Mouse (Mus musculus) induced T-regulatory cell, adult 2 months (primary cell): ENCODE measurements around the gene Moxd2.
A peak's percentile ranks its signal among the peaks of the same experiment; 100 is the strongest.

ENCODE experiments used
- DNase-seq: peaks from one replicate; pipeline ENCODE4 v3.0.0-alpha.2; 2012; ENCODE audit warnings: low read depth

Gene Moxd2

GRCm38 (mm10) chr6:40887394-40887793 lies at the start of gene Moxd2:
Gene Moxd2, minus strand, starts transcription at chr6:40887494.
- no peak for DNase-seq

- no peak for DNase-seq
These were observed 32.7 kb upstream of the Moxd2 start for GRCm38 (mm10) chr6:40919954-40920353.

- no peak for DNase-seq
These were observed 13.0 kb upstream of the Moxd2 start, which contains the start of gene Prss58 for GRCm38 (mm10) chr6:40900287-40900686. Gene Prss58, minus strand, starts transcription at chr6:40900387.

- no peak for DNase-seq
These were observed 7.4 kb upstream of the Moxd2 start for GRCm38 (mm10) chr6:40894716-40895115.

- DNase-seq, result peak; percentile 86
These were observed 6.3 kb upstream of the Moxd2 start for GRCm38 (mm10) chr6:40893577-40893976.

GRCm38 (mm10) chr6:40891754-40892153 lies 4.5 kb upstream of the Moxd2 start:
- peak; percentile 51 for DNase-seq

GRCm38 (mm10) chr6:40890973-40891372 lies 3.7 kb upstream of the Moxd2 start:
- DNase-seq, result peak; percentile 85

GRCm38 (mm10) chr6:40845283-40845682 lies 42.0 kb downstream of the Moxd2 start:
- DNase-seq, result peak; percentile 62
